Mouse (Mus musculus): ENCODE measurements around the gene Mgl2. TPM values are rescaled to one million over a fixed set of nuclear protein-coding genes. Genes with fewer than 3 reads are reported as not detected.

Gene Mgl2
- 0.76 and 1.3 TPM in 2 replicates for polyA plus RNA-seq (2015; fragmentation: Nextera tagmentation; extraction: Ambion mirVana)

DNA sequence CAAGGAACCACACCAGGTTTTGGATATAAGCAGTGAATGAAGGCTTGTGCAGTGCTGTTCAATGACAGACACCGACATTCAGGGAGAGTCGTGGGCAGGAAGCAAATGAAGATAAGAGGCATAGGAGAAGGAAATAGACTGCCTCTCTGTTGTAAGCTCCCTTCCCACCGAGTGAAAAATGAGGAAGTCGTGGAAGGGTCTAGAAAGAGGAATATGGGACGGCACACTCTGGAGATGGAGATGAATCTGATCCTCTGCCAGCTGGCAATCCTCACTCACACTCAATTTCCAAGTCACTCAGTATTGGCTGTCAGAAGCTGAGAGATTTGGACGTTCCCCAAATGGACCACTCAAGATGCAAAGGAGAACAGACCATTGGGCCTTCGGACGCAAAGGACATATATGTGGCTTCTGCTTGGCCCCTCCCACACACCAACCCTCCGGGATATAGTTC lies at the start of gene Mgl2:
TSS of gene Mgl2 (plus strand) at position 404 of the 454 bp plus-strand sequence.
- H3K4me2 ChIP-seq (ENCODE audit: low read length): no peak within 1 kb of the TSS

DNA sequence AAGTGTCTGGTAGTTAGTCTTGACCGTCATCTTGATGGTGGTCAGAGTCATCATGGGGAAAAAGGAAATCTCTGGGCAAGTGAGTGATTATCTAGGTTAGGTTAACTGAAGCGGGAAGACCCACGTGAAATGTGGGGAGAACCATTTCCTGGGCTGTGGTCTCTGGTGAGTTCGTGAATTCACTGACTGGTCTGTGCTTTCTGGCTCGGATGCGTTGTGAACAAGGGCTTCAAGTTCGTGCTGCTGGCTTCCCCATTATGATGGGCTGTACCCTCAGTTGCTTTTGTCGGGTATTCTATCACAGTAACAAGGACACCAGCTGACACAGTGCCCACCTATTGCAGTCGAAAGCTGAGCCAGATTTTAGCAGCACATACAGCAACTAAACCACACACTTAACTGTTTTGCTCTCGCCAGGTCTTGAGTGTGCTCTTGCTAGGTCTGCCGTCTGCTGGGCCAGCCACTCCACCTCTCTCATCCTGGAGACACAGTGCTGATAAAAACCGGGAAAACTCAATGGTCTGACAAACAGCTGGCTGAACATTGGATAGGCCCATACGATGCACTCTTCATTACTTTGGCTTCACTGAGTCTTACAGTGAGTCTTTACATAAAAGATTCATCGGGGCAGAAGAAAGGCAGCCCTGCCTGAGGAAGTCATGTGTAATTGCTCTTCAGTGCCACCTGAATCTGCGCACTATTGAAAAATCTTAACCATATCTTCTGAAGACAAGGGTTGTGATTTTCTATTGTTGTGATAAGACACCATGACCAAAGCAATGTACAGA lies 49.1 kb upstream of the Mgl2 start:
- no peak for ATAC-seq
- WGBS: 74% methylated on average over 15 of the region's 15 CpGs
- Histone ChIP-seq H3K27ac (ENCODE audit: low read length) (no peak overlapping the region), H3K9ac (replicated peaks; ENCODE audit: low read depth, low read length) (no peak overlapping the region), H3K9me3 (ENCODE audit: control insufficient read depth, low read length) (no peaks in the 10 kb centered on the region), H3K4me1 (replicated peaks; ENCODE audit: control insufficient read depth, insufficient read depth, low read length) (no peaks in the 10 kb centered on the region), H3K4me2 (ENCODE audit: low read length) (no peak overlapping the region), H3K27me3 (replicated peaks; ENCODE audit: control insufficient read depth, insufficient read depth, low read length) (no peaks in the 10 kb centered on the region), H3K4me3 (replicated peaks; ENCODE audit: low read length) (no peak overlapping the region), H3K36me3 (ENCODE audit: control insufficient read depth, insufficient read depth) (no peaks in the 10 kb centered on the region)

More for the DNA sequence above, at the start of gene Mgl2:
- Histone ChIP-seq H3K27ac (ENCODE audit: low read length) (no peak within 1 kb of the TSS), H3K27me3 (replicated peaks; ENCODE audit: control insufficient read depth, insufficient read depth, low read length) (no peaks in the 10 kb centered on the region), H3K9ac (replicated peaks; ENCODE audit: low read depth, low read length) (no peak within 1 kb of the TSS), H3K4me1 (replicated peaks; ENCODE audit: control insufficient read depth, insufficient read depth, low read length) (no peaks in the 10 kb centered on the region), H3K9me3 (ENCODE audit: control insufficient read depth, low read length) (no peaks in the 10 kb centered on the region), H3K36me3 (ENCODE audit: control insufficient read depth, insufficient read depth) (no peaks in the 10 kb centered on the region), H3K4me3 (replicated peaks; ENCODE audit: low read length) (no peak within 1 kb of the TSS)
- no peak for ATAC-seq
- WGBS: 81% methylated on average over 9 of the region's 9 CpGs

DNA sequence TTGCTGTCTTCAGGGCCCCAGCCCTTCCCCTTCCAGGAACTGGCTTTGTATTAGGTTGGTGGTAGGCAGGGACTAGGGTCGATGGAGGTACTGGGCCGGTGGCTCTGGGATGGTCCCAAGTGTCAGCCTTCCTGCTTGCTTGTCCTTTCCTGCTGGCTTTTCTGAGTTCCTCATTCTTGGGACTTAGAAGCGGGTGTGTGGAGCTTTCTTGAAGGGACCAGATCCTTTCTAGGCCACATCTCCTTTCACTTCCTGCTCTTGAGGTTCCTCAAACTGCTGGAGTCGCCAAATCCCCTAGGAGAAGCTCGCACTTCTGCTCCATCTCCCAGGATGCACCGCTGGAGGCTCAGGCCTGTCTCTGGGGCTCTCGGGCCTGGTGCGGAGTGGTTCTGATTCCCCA lies 45.6 kb upstream of the Mgl2 start:
- WGBS: 86% methylated on average over 8 of the region's 8 CpGs
- ATAC-seq: no peak
- H3K36me3 ChIP-seq (ENCODE audit: control insufficient read depth, insufficient read depth): no peaks in the 10 kb centered on the region
- no peak overlapping the region for H3K4me3 ChIP-seq (replicated peaks; ENCODE audit: low read length)
- H3K9ac ChIP-seq (replicated peaks; ENCODE audit: low read depth, low read length): no peak overlapping the region
- H3K27me3 ChIP-seq (replicated peaks; ENCODE audit: control insufficient read depth, insufficient read depth, low read length): no peaks in the 10 kb centered on the region
- H3K27ac ChIP-seq (ENCODE audit: low read length): no peak overlapping the region
- H3K4me1 ChIP-seq (replicated peaks; ENCODE audit: control insufficient read depth, insufficient read depth, low read length): no peaks in the 10 kb centered on the region
- no peaks in the 10 kb centered on the region for H3K9me3 ChIP-seq (ENCODE audit: control insufficient read depth, low read length)
- no peak overlapping the region for H3K4me2 ChIP-seq (ENCODE audit: low read length)

DNA sequence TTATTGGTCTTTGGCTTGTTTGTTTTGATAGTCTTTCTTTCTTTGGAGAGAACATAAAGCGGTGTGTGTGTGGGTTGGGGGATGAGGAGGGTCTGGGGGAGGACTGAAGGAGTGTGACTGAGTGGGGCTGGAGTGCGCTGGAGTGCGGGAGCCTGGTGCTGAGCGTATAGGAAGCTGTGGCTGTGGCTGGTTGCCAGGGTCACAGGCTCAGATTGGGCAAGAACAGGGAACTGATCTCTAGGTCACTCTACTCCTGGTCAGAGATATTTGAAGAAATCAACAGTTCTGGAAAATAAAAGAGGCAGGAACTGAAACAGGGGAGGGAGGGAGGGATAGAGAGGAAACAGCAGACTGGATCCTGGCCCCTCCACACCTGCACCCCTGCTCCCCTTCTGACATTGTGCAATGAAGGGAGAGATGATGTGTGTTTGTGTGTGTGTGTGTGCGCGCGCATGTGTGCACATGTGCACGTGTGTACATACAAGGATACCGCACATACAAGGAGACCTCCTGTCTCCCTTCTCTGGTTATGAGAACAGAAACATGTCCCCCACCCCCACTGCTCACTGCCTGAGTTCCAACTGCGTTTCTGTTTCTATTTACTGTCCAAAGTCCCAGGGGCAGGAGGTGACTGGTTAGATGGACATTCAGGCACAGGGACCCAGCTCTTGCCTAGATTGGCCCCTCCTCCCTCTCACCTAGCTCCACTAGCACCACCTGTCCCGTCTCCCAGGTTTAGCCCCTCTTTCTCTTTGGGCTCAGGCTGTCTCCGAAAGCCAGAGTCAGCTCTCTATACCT lies 37.9 kb upstream of the Mgl2 start, which contains the start of gene Asgr2:
TSS of gene Asgr2 (plus strand) at position 659 of the 798 bp plus-strand sequence.
- 75% methylated on average over 12 of the region's 12 CpGs for WGBS
- no peaks in the 10 kb centered on the region for H3K27me3 ChIP-seq (replicated peaks; ENCODE audit: control insufficient read depth, insufficient read depth, low read length)
- no peaks in the 10 kb centered on the region for H3K4me1 ChIP-seq (replicated peaks; ENCODE audit: control insufficient read depth, insufficient read depth, low read length)
- no peaks in the 10 kb centered on the region for H3K9me3 ChIP-seq (ENCODE audit: control insufficient read depth, low read length)
- no peak within 1 kb of the TSS for H3K27ac ChIP-seq (ENCODE audit: low read length)
- no peak within 1 kb of the TSS for H3K4me2 ChIP-seq (ENCODE audit: low read length)
- H3K4me3 ChIP-seq (replicated peaks; ENCODE audit: low read length): no peak within 1 kb of the TSS
- H3K9ac ChIP-seq (replicated peaks; ENCODE audit: low read depth, low read length): no peak within 1 kb of the TSS
- H3K36me3 ChIP-seq (ENCODE audit: control insufficient read depth, insufficient read depth): no peaks in the 10 kb centered on the region
- ATAC-seq: no peak

DNA sequence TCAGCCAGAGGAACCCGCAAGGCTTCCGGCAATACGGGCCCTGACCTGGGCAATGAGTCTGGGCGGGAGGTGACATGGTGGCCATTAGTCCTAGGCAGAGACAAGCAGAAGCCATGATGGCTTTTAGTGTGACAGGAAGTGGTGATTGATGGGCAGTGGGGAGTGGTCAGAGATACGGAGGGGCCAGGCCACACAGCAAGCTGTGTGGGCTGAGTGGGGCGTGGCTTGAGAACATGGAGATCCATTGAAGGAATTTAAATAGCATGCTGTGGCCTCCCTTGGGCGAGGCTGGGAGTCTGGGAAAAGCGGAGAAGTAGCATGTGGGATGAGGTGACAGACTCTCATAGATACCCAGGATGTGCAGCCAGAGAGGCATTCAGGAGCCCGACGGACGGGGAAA lies 32.7 kb upstream of the Mgl2 start:
- Histone ChIP-seq H3K27ac (ENCODE audit: low read length) (no peak overlapping the region), H3K36me3 (ENCODE audit: control insufficient read depth, insufficient read depth) (no peaks in the 10 kb centered on the region), H3K4me3 (replicated peaks; ENCODE audit: low read length) (no peak overlapping the region), H3K9ac (replicated peaks; ENCODE audit: low read depth, low read length) (no peak overlapping the region), H3K4me2 (ENCODE audit: low read length) (no peak overlapping the region), H3K4me1 (replicated peaks; ENCODE audit: control insufficient read depth, insufficient read depth, low read length) (no peaks in the 10 kb centered on the region), H3K9me3 (ENCODE audit: control insufficient read depth, low read length) (no peaks in the 10 kb centered on the region), H3K27me3 (replicated peaks; ENCODE audit: control insufficient read depth, insufficient read depth, low read length) (no peaks in the 10 kb centered on the region)
- WGBS: 83% methylated on average over 11 of the region's 11 CpGs
- ATAC-seq: no peak

DNA sequence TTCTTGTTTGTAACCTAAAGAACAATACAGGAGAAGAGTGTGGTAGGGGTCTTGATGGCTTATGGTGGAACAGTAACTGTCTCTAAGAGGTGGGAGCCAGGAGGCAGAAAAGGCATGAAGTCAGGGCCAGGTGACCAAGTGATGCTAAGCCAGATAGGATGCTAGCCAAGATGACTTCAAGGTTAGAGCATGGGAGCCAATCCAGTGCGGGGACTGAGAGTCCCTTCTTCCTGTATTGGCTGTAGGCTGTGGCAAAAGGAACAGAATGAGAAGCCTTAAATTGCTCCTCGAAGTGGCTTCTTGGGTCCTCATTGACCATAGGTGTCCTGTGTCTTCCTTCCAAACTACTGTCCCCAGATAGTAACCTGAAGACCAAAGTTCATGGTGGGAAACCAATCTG lies 31.0 kb upstream of the Mgl2 start:
- H3K4me3 ChIP-seq (replicated peaks; ENCODE audit: low read length): no peak overlapping the region
- H3K4me2 ChIP-seq (ENCODE audit: low read length): no peak overlapping the region
- WGBS: 80% methylated on average over 2 of the region's 2 CpGs
- H3K36me3 ChIP-seq (ENCODE audit: control insufficient read depth, insufficient read depth): no peaks in the 10 kb centered on the region
- H3K4me1 ChIP-seq (replicated peaks; ENCODE audit: control insufficient read depth, insufficient read depth, low read length): no peaks in the 10 kb centered on the region
- no peak overlapping the region for H3K27ac ChIP-seq (ENCODE audit: low read length)
- no peaks in the 10 kb centered on the region for H3K27me3 ChIP-seq (replicated peaks; ENCODE audit: control insufficient read depth, insufficient read depth, low read length)
- H3K9me3 ChIP-seq (ENCODE audit: control insufficient read depth, low read length): no peaks in the 10 kb centered on the region
- H3K9ac ChIP-seq (replicated peaks; ENCODE audit: low read depth, low read length): no peak overlapping the region
- ATAC-seq: no peak

DNA sequence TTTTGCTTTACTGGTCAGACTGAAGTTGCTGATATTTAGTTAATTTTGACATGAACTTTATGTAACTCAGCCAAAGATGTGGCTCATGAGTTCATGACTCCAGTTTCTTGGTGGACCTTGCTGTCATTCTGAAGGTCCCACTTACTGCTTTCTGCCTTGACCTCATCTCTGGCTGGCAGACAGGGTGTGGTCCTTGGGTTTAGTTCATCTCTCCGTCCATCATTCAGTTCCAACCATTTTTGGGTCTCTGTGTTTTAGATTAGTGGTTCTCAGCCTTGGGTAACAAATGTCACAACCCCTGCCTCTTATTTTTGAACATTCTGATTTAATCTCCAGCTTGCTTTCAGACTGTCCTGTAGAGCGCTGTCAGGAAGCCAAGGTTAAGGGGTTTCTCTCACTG lies 30.3 kb upstream of the Mgl2 start:
- no peak for ATAC-seq
- H3K4me2 ChIP-seq (ENCODE audit: low read length): no peak overlapping the region
- no peaks in the 10 kb centered on the region for H3K36me3 ChIP-seq (ENCODE audit: control insufficient read depth, insufficient read depth)
- H3K4me1 ChIP-seq (replicated peaks; ENCODE audit: control insufficient read depth, insufficient read depth, low read length): no peaks in the 10 kb centered on the region
- H3K9me3 ChIP-seq (ENCODE audit: control insufficient read depth, low read length): no peaks in the 10 kb centered on the region
- 95% methylated on average over 2 of the region's 2 CpGs for WGBS
- no peak overlapping the region for H3K27ac ChIP-seq (ENCODE audit: low read length)
- no peaks in the 10 kb centered on the region for H3K27me3 ChIP-seq (replicated peaks; ENCODE audit: control insufficient read depth, insufficient read depth, low read length)
- no peak overlapping the region for H3K4me3 ChIP-seq (replicated peaks; ENCODE audit: low read length)
- no peak overlapping the region for H3K9ac ChIP-seq (replicated peaks; ENCODE audit: low read depth, low read length)

DNA sequence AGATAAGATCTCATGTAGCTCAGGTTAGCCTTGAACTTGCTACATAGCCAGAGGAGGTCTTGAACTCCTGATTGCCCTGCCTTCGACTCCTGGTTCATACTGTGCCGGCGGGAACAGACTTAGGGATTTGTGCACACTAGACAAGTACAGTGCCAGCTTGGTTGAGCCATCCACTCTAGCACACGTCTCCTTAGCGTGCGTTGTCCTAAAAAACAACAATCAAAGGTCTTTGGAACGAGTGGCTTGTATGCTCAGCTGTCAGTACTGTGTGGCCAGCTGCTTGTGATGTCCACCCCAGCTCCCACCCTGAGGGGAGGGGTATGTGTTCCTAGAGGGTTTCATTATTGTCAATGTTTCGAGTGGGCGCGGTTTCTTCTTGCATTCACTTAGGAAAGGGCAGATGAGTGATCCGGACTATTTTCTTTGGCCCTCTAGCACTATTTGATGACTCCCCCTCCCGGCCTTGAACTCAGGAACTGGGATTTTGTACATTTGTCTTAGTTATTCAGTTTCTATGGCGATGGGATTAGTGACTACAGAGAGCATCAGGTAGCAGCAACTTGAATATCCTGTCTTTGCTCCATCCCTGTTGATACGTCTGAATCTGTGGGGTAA lies 26.3 kb upstream of the Mgl2 start:
- no peak for ATAC-seq
- Histone ChIP-seq H3K36me3 (ENCODE audit: control insufficient read depth, insufficient read depth) (no peaks in the 10 kb centered on the region), H3K4me3 (replicated peaks; ENCODE audit: low read length) (no peak overlapping the region), H3K27me3 (replicated peaks; ENCODE audit: control insufficient read depth, insufficient read depth, low read length) (no peaks in the 10 kb centered on the region), H3K4me2 (ENCODE audit: low read length) (no peak overlapping the region), H3K4me1 (replicated peaks; ENCODE audit: control insufficient read depth, insufficient read depth, low read length) (no peaks in the 10 kb centered on the region), H3K9me3 (ENCODE audit: control insufficient read depth, low read length) (no peaks in the 10 kb centered on the region), H3K27ac (ENCODE audit: low read length) (no peak overlapping the region), H3K9ac (replicated peaks; ENCODE audit: low read depth, low read length) (no peak overlapping the region)
- 82% methylated on average over 14 of the region's 14 CpGs for WGBS

DNA sequence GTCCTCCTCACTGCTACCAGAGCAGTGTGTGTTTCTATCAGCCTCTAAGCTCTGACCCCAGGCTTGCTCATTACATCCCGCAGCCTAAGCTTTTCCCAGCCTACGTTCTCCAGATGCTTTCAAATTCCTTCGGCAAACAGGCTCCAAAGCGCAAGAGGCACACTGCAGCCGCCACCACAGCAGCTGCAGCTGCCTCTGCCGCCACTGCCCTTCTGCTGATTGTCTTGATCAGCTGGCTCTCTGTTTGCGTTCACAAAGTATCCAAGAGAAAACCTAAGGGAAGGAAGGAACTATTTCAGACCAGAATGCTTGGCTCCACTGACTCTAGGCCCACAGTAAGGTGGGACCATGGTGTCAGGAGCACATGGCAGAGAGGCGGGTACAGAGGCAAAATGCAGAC lies 23.0 kb upstream of the Mgl2 start:
- Histone ChIP-seq H3K27me3 (replicated peaks; ENCODE audit: control insufficient read depth, insufficient read depth, low read length) (no peaks in the 10 kb centered on the region), H3K9ac (replicated peaks; ENCODE audit: low read depth, low read length) (no peak overlapping the region), H3K36me3 (ENCODE audit: control insufficient read depth, insufficient read depth) (no peaks in the 10 kb centered on the region), H3K4me3 (replicated peaks; ENCODE audit: low read length) (no peak overlapping the region), H3K4me1 (replicated peaks; ENCODE audit: control insufficient read depth, insufficient read depth, low read length) (no peaks in the 10 kb centered on the region), H3K4me2 (ENCODE audit: low read length) (no peak overlapping the region), H3K9me3 (ENCODE audit: control insufficient read depth, low read length) (no peaks in the 10 kb centered on the region), H3K27ac (ENCODE audit: low read length) (no peak overlapping the region)
- ATAC-seq: no peak
- 73% methylated on average over 8 of the region's 8 CpGs for WGBS

Measured in forebrain, embryonic 16.5 days (tissue).